Mouse (Mus musculus) myocyte (in vitro differentiated cells): ENCODE measurements around the gene Abce1.

ENCODE experiments used
- MAX ChIP-seq: IDR thresholded peaks from one replicate; pipeline ENCODE4 v1.6.1; 2011; ENCODE audit warnings: low read depth, mild to moderate bottlenecking, control low read depth
- MYOG ChIP-seq, 3 experiments: IDR thresholded peaks; one replicate each; pipeline ENCODE4 v1.6.1; 2011; ENCODE audit warnings: control low read depth in 2 of 3, low read depth in 2 of 3, mild to moderate bottlenecking in 2 of 3; ENCODE audit not compliant: insufficient read length in 2 of 3, control insufficient read depth in 1 of 3, insufficient read depth in 1 of 3
- POLR2A ChIP-seq: IDR thresholded peaks from one replicate; pipeline ENCODE4 v1.6.1; 2011; ENCODE audit warnings: low read depth, mild to moderate bottlenecking, control low read depth, moderate library complexity; ENCODE audit not compliant: insufficient read length
- TCF12 ChIP-seq: IDR thresholded peaks from one replicate; pipeline ENCODE4 v1.6.1; 2011; ENCODE audit warnings: mild to moderate bottlenecking, control low read depth; ENCODE audit not compliant: poor library complexity, insufficient read depth, severe bottlenecking
- USF1 ChIP-seq: IDR thresholded peaks from one replicate; pipeline ENCODE4 v1.6.1; 2011; ENCODE audit warnings: low read depth, mild to moderate bottlenecking, control low read depth, moderate library complexity

DNA sequence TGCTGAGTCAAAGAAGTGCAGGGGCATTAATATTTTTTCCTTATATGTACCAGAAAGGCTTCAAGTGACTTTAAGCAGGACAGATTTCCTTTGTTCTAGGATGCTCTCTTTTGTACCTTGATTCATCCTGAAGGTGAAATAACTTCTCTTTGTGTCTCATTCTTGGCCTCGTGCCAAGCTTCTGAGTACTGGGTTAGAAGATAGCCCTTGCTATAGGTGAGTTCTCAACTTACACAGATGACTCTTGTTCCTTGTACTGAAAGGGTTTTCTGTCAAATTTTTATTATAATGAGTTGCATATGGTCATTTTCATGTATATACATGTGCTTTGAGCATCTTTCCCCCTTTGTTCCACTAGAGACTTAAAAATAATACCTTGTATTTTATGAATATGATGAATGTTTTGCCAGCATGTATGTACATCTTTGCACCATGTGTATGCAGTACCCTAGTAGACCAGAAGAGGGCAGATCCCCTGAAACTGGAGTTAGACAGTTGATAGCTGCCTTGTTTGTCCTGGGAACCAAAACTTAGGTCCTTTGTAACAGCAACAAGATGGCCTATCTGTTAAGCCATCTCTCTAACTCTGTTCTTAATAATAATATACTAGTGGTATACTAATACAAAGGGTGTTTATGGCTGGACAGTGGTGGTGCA is 61.3 kb downstream of the Abce1 start:
- TF ChIP-seq MAX (no peak), POLR2A (no peak), MYOG (IDR thresholded peaks at IDR 0.05; ENCODE audit: control insufficient read depth in 1 of 3, insufficient read depth in 1 of 3, insufficient read length in 2 of 3, low read depth in 2 of 3) (no peak), USF1 (no peak), TCF12 (no peak)
